Mouse (Mus musculus) C2C12 (cell line): ENCODE results near the gene Kremen1. TPM values are rescaled to one million over a fixed set of nuclear protein-coding genes. Genes with fewer than 3 reads are reported as not detected.

Experiments used
- H3K27me3 ChIP-seq: one replicate; pipeline ENCODE4 v1.6.1; 2011; ENCODE audit not compliant: control insufficient read depth, insufficient read depth, insufficient read length
- H3K36me3 ChIP-seq: one replicate; pipeline ENCODE4 v1.6.1; 2011; ENCODE audit not compliant: control insufficient read depth, insufficient read depth
- H3K4me3 ChIP-seq: one replicate; pipeline ENCODE4 v1.5.1; 2011; ENCODE audit warnings: mild to moderate bottlenecking, control low read depth; ENCODE audit not compliant: poor library complexity, insufficient read depth, severe bottlenecking
- H3K79me2 ChIP-seq: one replicate; pipeline ENCODE4 v1.6.1; 2011; ENCODE audit not compliant: control insufficient read depth, insufficient read depth
- H3K79me3 ChIP-seq: one replicate; pipeline ENCODE4 v1.6.1; 2011; ENCODE audit warnings: low read depth, control low read depth
- H3ac ChIP-seq: one replicate; pipeline ENCODE3; 2011; ENCODE audit warnings: low read depth; ENCODE audit not compliant: control insufficient read depth, insufficient read length
- CEBPB ChIP-seq: IDR thresholded peaks from one replicate; pipeline ENCODE4 v1.6.1; 2011; ENCODE audit warnings: low read depth, mild to moderate bottlenecking, control low read depth, moderate library complexity
- CTCF ChIP-seq: IDR thresholded peaks from one replicate; pipeline ENCODE4 v1.5.1; 2011; ENCODE audit not compliant: control insufficient read depth, insufficient read depth, insufficient read length
- FOSL1 ChIP-seq: IDR thresholded peaks from one replicate; pipeline ENCODE4 v1.8.0; 2011; ENCODE audit warnings: mild to moderate bottlenecking, low read length; ENCODE audit not compliant: poor library complexity, insufficient read depth, severe bottlenecking
- MAX ChIP-seq: IDR thresholded peaks from one replicate; pipeline ENCODE4 v1.6.1; 2011; ENCODE audit warnings: mild to moderate bottlenecking, control low read depth
- MYOD1 ChIP-seq: IDR thresholded peaks from one replicate; pipeline ENCODE4 v1.6.1; 2011; ENCODE audit warnings: low read depth; ENCODE audit not compliant: control insufficient read depth, insufficient read length
- MYOG ChIP-seq: IDR thresholded peaks from one replicate; pipeline ENCODE4 v1.6.1; 2011; ENCODE audit not compliant: control insufficient read depth, insufficient read length; ENCODE audit errors: extremely low read depth
- USF1 ChIP-seq: IDR thresholded peaks from one replicate; pipeline ENCODE4 v1.6.1; 2011; ENCODE audit warnings: low read depth, mild to moderate bottlenecking, control low read depth, moderate library complexity
- polyA plus RNA-seq: library from polyadenylated mRNA; unstranded; fragments of >200 nt; fragmentation: generic; extraction: Trizol; gene quantifications from one replicate; pipeline ENCODE4 v1.2.1, GENCODE M21; 2012; ENCODE audit warnings: missing spikeins

Kremen1 gene
- polyA plus RNA-seq, 1 experiment: 43.5 TPM

GRCm38 (mm10) chr11:5253528-5253927, 7.8 kb downstream of the Kremen1 start:
- Histone ChIP-seq H3ac (no peak overlapping the region), H3K36me3 (no peaks in the 10 kb centered on the region), H3K79me2 (peaks cover 86% of the 10 kb centered on the region), H3K27me3 (no peaks in the 10 kb centered on the region), H3K79me3 (peaks cover 35% of the 10 kb centered on the region), H3K4me3 (no peak overlapping the region)
- no peak for TF ChIP-seq USF1
- no peak for TF ChIP-seq MYOD1
- TF ChIP-seq FOSL1: no peak
- no peak for TF ChIP-seq CEBPB
- TF ChIP-seq MYOG: no peak
- no peak for TF ChIP-seq CTCF
- no peak for TF ChIP-seq MAX

- Histone ChIP-seq H3K36me3 (no peaks in the 10 kb centered on the region), H3K79me3 (peaks cover 35% of the 10 kb centered on the region), H3K27me3 (no peaks in the 10 kb centered on the region), H3K79me2 (peaks cover 86% of the 10 kb centered on the region), H3K4me3 (no peak overlapping the region), H3ac (no peak overlapping the region)
- TF ChIP-seq MYOD1 (no peak), CTCF (no peak), MYOG (no peak), MAX (no peak), USF1 (no peak), FOSL1 (no peak), CEBPB (no peak)
These were observed 8.6 kb downstream of the Kremen1 start for GRCm38 (mm10) chr11:5252727-5253126.

- Histone ChIP-seq H3K4me3 (no peak overlapping the region), H3K27me3 (no peaks in the 10 kb centered on the region), H3K79me3 (peaks cover 31% of the 10 kb centered on the region), H3K36me3 (no peaks in the 10 kb centered on the region), H3ac (no peak overlapping the region), H3K79me2 (peaks cover 90% of the 10 kb centered on the region)
- TF ChIP-seq MYOD1 (peak; percentile 76), FOSL1 (no peak)
These were observed 10.2 kb downstream of the Kremen1 start for GRCm38 (mm10) chr11:5251112-5251511.

GRCm38 (mm10) chr11:5248200-5248599, 13.2 kb downstream of the Kremen1 start:
- H3K4me3 ChIP-seq: no peak overlapping the region

GRCm38 (mm10) chr11:5245431-5245830, 15.9 kb downstream of the Kremen1 start:
- Histone ChIP-seq H3K4me3 (no peak overlapping the region), H3K79me3 (peaks cover 13% of the 10 kb centered on the region), H3K79me2 (peaks cover 54% of the 10 kb centered on the region), H3K27me3 (no peaks in the 10 kb centered on the region), H3ac (peak overlapping the region; percentile 41), H3K36me3 (peaks cover 24% of the 10 kb centered on the region)
- TF ChIP-seq FOSL1: no peak
- no peak for TF ChIP-seq CEBPB
- TF ChIP-seq CTCF: no peak
- TF ChIP-seq MAX: peak; percentile 20
- no peak for TF ChIP-seq MYOG
- no peak for TF ChIP-seq USF1
- TF ChIP-seq MYOD1: peak; percentile 24

More at GRCm38 (mm10) chr11:5248200-5248599, 13.2 kb downstream of the Kremen1 start:
- H3K79me2 ChIP-seq: peaks cover 65% of the 10 kb centered on the region
- no peak overlapping the region for H3ac ChIP-seq
- peaks cover 1% of the 10 kb centered on the region for H3K36me3 ChIP-seq
- H3K79me3 ChIP-seq: peaks cover 15% of the 10 kb centered on the region
- no peak for TF ChIP-seq MYOD1
- no peak for TF ChIP-seq CEBPB
- no peak for TF ChIP-seq FOSL1
- TF ChIP-seq MAX: no peak
- no peak for TF ChIP-seq MYOG
- no peak for TF ChIP-seq USF1
- no peak for TF ChIP-seq CTCF
- no peaks in the 10 kb centered on the region for H3K27me3 ChIP-seq

- no peaks in the 10 kb centered on the region for H3K27me3 ChIP-seq
- no peak overlapping the region for H3K4me3 ChIP-seq
- no peak overlapping the region for H3ac ChIP-seq
- TF ChIP-seq CEBPB (no peak), CTCF (no peak), MYOD1 (peak; percentile 3), MYOG (no peak), FOSL1 (no peak), USF1 (no peak), MAX (peak; percentile 21)
- H3K36me3 ChIP-seq: peaks cover 28% of the 10 kb centered on the region
- H3K79me2 ChIP-seq: peaks cover 47% of the 10 kb centered on the region
- peaks cover 9% of the 10 kb centered on the region for H3K79me3 ChIP-seq
These were observed 16.6 kb downstream of the Kremen1 start for GRCm38 (mm10) chr11:5244749-5245130.
